In genomic region chr4:102255295-102255670, GRCm38 (mm10) we compare ENCODE assay signal across 8 mouse cellular contexts.
DNase-seq lines count a peak whose midpoint lies in the region; ATAC-seq and TF ChIP-seq lines count a peak whose summit lies in the region.

No protein-coding gene starts in this region.

- no peaks in the 10 kb centered on the region for H3K27me3 ChIP-seq in lung, embryonic 14.5 days (ENCODE audit: insufficient read depth, low read length)
- H3K27me3 ChIP-seq in forebrain, embryonic 14.5 days (replicated peaks; ENCODE audit: control insufficient read depth, insufficient read depth, low read length) = no peaks in the 10 kb centered on the region
- H3K27me3 ChIP-seq in limb, embryonic 15.5 days = no peaks in the 10 kb centered on the region
- no peaks in the 10 kb centered on the region for H3K27me3 ChIP-seq in small intestine, adult 2 months (ENCODE audit: control insufficient read depth, insufficient read depth, low read length)

- no peak for TF ChIP-seq CTCF in lung, embryonic 14.5 days (IDR thresholded peaks at IDR 0.05; ENCODE audit: low read depth)
- TF ChIP-seq CTCF in small intestine, adult 2 months (IDR thresholded peaks at IDR 0.05; ENCODE audit: extremely low read depth, insufficient read length, insufficient replicate concordance, low read depth, low read length) = no peak

- 19% methylated on average over 9 of the region's 9 CpGs for WGBS in lung, embryonic 14.5 days
- WGBS in forebrain, embryonic 14.5 days = 20% methylated on average over 9 of the region's 9 CpGs
- WGBS in limb, embryonic 15.5 days = 54% methylated on average over 9 of the region's 9 CpGs
- WGBS in small intestine, adult 2 months = 64% methylated on average over 9 of the region's 9 CpGs

- peak overlapping the region; percentile 33 for H3K4me3 ChIP-seq in lung, embryonic 14.5 days (ENCODE audit: low read depth, low read length)
- peak overlapping the region; percentile 36 for H3K4me3 ChIP-seq in forebrain, embryonic 14.5 days (ENCODE audit: low read depth, low read length)
- H3K4me3 ChIP-seq in limb, embryonic 15.5 days = peak overlapping the region; percentile 19
- H3K4me3 ChIP-seq in small intestine, adult 2 months (ENCODE audit: low read depth, low read length) = 0 out of 2 replicates have a peak overlapping the region, but pooled peaks have one; percentile 33

- TF ChIP-seq POLR2A in small intestine, adult 2 months (IDR thresholded peaks at IDR 0.05; ENCODE audit: low read depth, low read length) = no peak

- no peaks in the 10 kb centered on the region for H3K9me3 ChIP-seq in lung, embryonic 14.5 days (ENCODE audit: low read depth, low read length)
- H3K9me3 ChIP-seq in forebrain, embryonic 14.5 days (replicated peaks; ENCODE audit: control insufficient read depth, low read length) = no peaks in the 10 kb centered on the region
- no peaks in the 10 kb centered on the region for H3K9me3 ChIP-seq in limb, embryonic 15.5 days

- peak overlapping the region; percentile 66 for H3K4me2 ChIP-seq in lung, embryonic 14.5 days
- peak overlapping the region; percentile 69 for H3K4me2 ChIP-seq in forebrain, embryonic 14.5 days (ENCODE audit: low read length)
- peak overlapping the region; percentile 39 for H3K4me2 ChIP-seq in limb, embryonic 15.5 days

- no peaks in the 10 kb centered on the region for H3K36me3 ChIP-seq in lung, embryonic 14.5 days (ENCODE audit: insufficient read depth)
- no peaks in the 10 kb centered on the region for H3K36me3 ChIP-seq in forebrain, embryonic 14.5 days (ENCODE audit: control insufficient read depth, insufficient read depth, low read length)
- no peaks in the 10 kb centered on the region for H3K36me3 ChIP-seq in limb, embryonic 15.5 days
- no peaks in the 10 kb centered on the region for H3K36me3 ChIP-seq in small intestine, adult 2 months (ENCODE audit: control insufficient read depth, insufficient read depth, low read length)

- peak; percentile 63 for DNase-seq in lung, embryonic 14.5 days
- no peak for DNase-seq in lung, postnatal 14 days
- DNase-seq in forebrain, embryonic 14.5 days (ENCODE audit: low spot score) = no peak
- DNase-seq in cerebellum, adult 11-12 months = no peak
- DNase-seq in urinary bladder, adult 18-20 months (ENCODE audit: low spot score in 2 of 2) = no peak
- DNase-seq in thymus, adult 18-20 months = no peak

- no peaks in the 10 kb centered on the region for H3K4me1 ChIP-seq in lung, embryonic 14.5 days (ENCODE audit: insufficient read depth)
- peaks cover 16% of the 10 kb centered on the region; the same call in 1 of the 2 replicates for H3K4me1 ChIP-seq in forebrain, embryonic 14.5 days (ENCODE audit: control insufficient read depth, insufficient read depth, low read length)
- H3K4me1 ChIP-seq in limb, embryonic 15.5 days = peaks cover 11% of the 10 kb centered on the region; the same call in 1 of the 2 replicates
- H3K4me1 ChIP-seq in small intestine, adult 2 months (ENCODE audit: control insufficient read depth, insufficient read depth, insufficient read length, low read length) = no peaks in the 10 kb centered on the region

- peak overlapping the region; percentile 32 for H3K9ac ChIP-seq in lung, embryonic 14.5 days
- H3K9ac ChIP-seq in forebrain, embryonic 14.5 days (ENCODE audit: low read length) = peak overlapping the region; percentile 63
- H3K9ac ChIP-seq in limb, embryonic 15.5 days = no peak overlapping the region

- H3K27ac ChIP-seq in lung, embryonic 14.5 days (ENCODE audit: low read depth) = peak overlapping the region; percentile 73
- peak overlapping the region; percentile 77 for H3K27ac ChIP-seq in forebrain, embryonic 14.5 days (ENCODE audit: low read depth, low read length)
- H3K27ac ChIP-seq in limb, embryonic 15.5 days = 0 out of 2 replicates have a peak overlapping the region, but pooled peaks have one; percentile 2
- no peak overlapping the region for H3K27ac ChIP-seq in small intestine, adult 2 months (ENCODE audit: insufficient read depth, low read depth, low read length)

- peak; percentile 78 for ATAC-seq in lung, embryonic 14.5 days (ENCODE audit: insufficient read depth)
- peak; percentile 16; the same call in 1 of the 2 replicates for ATAC-seq in forebrain, embryonic 14.5 days
- no peak for ATAC-seq in limb, embryonic 15.5 days (ENCODE audit: insufficient number of reproducible peaks, low FRiP score, low TSS enrichment, low read depth)
